Mouse (Mus musculus): ENCODE results near the gene Nin.

DNA sequence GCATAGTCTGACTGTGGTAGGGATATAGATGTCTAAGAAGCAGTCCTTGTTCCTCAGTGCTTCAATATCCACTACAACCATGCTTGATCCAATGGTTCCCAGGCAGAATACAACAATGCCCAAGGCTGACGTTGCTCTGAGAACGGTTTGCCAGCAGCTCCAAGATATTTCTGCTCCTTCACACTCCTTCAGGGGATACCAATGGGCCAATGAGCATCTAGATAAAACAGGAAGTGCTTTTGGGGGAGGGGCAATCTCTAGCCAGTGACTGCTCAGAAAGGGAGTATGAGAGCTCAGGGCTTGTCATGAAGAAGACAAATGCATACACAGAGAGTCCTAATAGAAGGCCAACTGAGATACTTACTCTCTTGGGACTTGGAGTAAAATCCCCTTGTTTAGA, 6.0 kb upstream of the Nin start:
- TF ChIP-seq CTCF (IDR thresholded peaks at IDR 0.05; ENCODE audit: extremely low read depth, insufficient read depth, insufficient read length, insufficient replicate concordance) (no peak), POLR2A (IDR thresholded peaks at IDR 0.05; ENCODE audit: low read depth, low read length) (no peak)

All from spleen, adult 2 months (tissue).